Mouse (Mus musculus) WW6 (cell line): ENCODE measurements around the gene Fcrl6.
A peak's percentile ranks its signal among the peaks of the same experiment; 100 is the strongest.

Source experiments
- DNase-seq: peaks from one replicate; pipeline ENCODE4 v3.0.0-alpha.2; 2013; ENCODE audit warnings: low read depth, low spot score

Gene Fcrl6

GRCm38 (mm10) chr1:172614654-172615053 lies 12.3 kb upstream of the Fcrl6 start:
- DNase-seq, result no peak

DNA sequence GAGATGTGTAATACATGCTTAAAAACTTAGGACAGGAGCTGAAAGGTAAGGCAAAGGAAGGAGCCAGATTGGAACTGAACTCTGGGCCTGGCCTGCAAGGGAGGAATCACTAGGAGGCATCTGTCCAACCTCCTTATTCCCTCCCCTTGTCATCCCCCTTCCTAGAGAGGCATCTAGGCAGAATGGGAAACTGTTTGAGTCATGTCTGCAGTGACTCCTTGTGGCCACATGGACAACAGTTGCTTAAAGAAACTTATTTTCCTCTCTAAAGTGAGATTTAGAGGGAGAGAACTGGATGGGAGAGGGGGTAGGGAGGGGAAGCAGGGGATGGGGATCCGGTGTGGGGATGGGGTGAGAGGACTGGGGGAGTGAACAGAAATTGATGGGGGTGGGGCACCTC lies 10.4 kb upstream of the Fcrl6 start:
- DNase-seq, result no peak

- DNase-seq, result no peak
Observed at GRCm38 (mm10) chr1:172611304-172611703, 9.0 kb upstream of the Fcrl6 start.

- peak; percentile 9 for DNase-seq
Observed at GRCm38 (mm10) chr1:172594495-172594894, 7.9 kb downstream of the Fcrl6 start.

- DNase-seq, result no peak
Observed at GRCm38 (mm10) chr1:172593956-172594355, 8.4 kb downstream of the Fcrl6 start.

DNA sequence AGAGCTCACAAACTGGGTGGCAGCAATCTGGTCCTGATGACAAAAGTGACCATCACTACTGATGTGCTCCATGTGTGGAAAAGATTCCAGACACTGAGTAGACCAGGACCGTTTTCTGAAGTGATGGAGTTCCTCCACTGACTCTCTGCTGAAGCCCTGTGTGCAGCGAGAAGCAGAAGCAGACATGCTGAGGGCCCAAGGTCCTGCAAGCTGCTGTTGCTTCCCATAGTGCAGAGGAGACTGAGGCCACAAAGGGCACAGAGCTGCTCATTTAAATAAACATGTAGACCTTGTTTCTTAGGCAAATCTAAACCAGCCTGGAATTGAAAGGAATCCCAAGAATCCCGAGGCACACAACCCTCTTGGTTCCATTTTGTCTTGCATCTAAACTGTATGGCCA lies 9.0 kb downstream of the Fcrl6 start:
- DNase-seq, result no peak

GRCm38 (mm10) chr1:172590385-172590784 lies 12.0 kb downstream of the Fcrl6 start, which contains the start of gene Slamf8:
Gene Slamf8 (minus strand): TSS chr1:172590568.
- no peak for DNase-seq

GRCm38 (mm10) chr1:172585612-172586567 lies 16.5 kb downstream of the Fcrl6 start:
- no peak for DNase-seq

DNA sequence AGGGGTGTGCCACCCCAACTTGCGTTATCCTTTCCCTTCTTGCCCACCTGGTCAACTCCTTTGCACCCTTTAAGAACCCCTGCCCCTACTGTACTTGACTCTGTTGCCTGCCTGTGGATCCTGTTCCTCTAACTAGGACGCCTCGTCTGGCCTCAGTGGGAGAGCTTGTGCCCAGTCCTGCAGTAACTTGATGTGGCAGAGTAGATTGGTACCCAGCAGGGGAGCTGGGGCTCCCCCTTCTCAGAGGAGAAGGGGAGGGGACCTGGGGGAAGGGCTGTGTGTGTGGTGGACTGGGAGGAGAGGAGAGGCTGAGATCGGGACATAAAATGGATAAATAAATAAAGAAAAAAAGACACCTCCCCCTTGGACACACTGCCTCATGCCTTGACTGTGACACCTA lies 17.3 kb downstream of the Fcrl6 start:
- DNase-seq, result no peak

DNA sequence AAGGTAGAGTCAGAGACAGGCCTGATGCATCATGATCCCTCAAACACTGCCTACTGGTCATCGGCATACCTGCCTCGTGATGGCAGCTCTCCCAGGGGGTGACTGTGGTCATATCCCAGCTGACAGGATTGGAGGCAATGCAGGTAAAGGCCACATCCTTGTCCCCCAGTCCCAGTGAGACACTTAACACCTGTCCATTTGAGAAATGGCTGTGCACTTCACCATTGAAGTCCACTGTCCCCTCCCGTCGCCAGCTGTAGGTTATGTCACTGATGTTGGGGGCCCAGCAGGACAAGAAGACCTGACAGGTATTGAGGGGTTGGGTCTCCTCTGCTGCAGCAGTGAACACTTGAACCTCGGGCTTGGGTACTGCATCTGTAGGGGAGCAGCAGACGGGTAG lies 18.1 kb downstream of the Fcrl6 start:
- no peak for DNase-seq

- no peak for DNase-seq
Observed at GRCm38 (mm10) chr1:172582436-172582835, 19.9 kb downstream of the Fcrl6 start.

- DNase-seq, result no peak
Observed at GRCm38 (mm10) chr1:172580116-172580515, 22.2 kb downstream of the Fcrl6 start.

GRCm38 (mm10) chr1:172567758-172568157 lies 34.6 kb downstream of the Fcrl6 start:
- DNase-seq, result no peak

DNA sequence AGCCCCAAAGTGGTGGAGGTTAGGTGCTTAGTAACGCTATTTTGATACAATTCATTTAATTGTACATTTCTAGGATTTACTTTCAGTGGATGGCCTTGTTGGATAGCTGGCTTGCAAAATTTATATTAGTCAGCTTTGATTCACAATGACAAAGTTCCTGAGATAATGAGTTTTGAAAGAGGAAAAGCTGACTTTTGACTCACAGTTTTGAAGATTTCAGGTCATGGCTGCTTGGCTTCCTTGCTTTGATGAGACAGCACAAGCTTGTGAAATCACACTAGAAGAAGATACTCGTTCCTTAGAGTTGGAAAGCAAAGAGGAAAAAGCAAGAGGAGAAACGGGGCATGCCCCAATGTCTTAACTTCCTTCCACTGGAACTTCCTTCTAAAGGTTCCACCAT lies 36.2 kb downstream of the Fcrl6 start:
- no peak for DNase-seq

GRCm38 (mm10) chr1:172563465-172563828 lies 38.9 kb downstream of the Fcrl6 start:
- no peak for DNase-seq

DNA sequence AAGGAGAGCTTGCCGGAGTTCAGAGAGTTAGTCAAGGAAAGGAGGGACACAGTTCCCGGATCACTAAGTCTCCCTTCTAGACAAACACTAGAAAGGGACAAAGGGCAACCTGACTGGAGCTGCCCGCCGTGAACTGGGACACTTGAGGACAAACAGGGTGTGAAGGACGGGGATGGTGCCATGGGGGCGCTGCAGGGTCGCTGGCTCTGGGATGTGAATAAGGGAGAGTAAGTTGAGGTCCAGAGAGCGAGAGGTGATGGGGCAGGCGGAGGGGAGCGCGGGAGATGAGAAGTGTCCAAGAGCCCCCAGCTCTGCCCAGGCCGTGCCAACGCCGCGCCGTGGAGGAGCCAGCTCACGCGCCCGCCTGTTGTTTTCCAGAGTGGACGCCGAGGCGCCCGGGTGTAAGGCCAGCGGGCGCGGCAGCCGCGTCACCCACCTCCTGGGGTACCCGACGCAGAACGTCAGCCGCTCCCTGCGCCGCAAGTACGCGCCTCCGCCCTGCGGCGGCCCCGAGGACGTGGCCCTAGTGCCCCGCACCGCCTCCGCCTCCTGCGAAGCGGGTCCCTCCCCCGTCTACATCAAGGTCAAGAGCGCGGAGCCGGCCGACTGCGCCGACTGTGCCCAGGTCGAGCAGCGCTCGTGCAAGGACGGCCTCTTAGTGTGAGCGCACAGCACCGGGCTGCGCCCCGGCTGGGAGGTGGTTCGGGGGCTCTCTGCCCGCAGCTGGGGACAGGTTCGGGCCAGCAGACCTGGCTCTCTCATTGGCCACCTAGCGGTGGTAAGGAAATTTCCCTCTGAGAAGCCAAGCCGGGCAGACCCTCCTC lies 39.5 kb downstream of the Fcrl6 start:
- peak; percentile 57 for DNase-seq

DNA sequence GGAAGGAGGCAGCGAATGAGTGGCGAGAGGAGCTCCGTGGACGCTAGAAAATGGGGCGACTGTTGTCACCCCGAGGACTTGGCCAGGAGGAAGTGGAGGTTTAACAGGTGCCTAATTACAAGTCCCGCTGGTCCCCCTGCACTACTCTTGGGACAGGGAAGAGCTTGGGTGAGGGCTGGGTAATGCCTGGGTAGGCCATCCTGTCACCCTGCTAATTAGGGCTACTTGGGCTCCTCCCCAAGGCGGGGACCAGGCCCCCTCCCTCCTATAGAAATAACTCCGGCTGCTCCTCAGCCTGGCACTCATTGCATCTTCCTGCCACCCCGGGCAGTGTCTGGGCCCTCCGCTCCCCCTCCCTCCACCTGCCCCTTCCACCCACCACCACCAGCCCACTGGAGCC lies 46.7 kb downstream of the Fcrl6 start, which contains the start of gene Vsig8:
TSS of gene Vsig8 (plus strand) at position 301 of the 400 bp plus-strand sequence.
- DNase-seq, result no peak

GRCm38 (mm10) chr1:172552623-172553022 lies 49.7 kb downstream of the Fcrl6 start:
- DNase-seq, result no peak

DNA sequence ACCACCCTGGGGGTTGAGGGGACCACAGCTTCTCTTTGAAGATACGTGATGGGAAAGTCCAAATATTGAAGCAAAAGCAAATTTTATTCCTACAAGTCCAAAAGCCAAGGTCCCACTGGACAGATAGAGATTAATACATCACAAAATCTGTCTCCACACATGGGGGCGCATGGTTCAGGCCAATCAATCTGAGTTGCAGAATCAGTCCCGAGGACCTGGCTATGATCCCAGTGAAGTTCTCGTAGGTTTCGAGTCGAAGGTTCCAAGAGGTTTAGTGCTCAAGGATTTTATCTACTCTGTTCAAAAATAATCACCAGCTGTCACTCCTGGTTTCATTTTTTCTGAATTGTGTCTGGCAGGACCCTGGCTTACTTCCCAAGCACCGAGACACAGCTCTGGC lies 51.3 kb downstream of the Fcrl6 start:
- DNase-seq, result no peak

DNA sequence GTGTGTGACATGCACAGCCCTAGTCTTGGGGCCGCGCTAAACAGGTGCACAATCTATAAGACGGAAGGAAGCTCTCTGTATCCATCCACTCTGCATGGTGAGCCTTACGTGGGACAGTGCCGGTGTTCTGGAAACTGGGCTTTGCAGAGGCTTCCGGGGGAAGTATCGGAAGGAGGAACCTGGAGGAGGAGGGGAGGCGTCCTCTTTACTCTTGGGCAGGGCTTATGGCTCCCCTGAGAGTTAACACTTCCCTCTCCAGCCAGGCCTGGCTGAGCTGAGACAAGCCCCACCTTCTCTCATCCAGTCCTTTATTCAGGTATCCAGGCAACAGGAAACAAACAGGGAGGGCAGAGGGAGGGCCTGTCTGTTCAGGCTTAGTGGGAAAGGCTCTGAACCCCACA lies 51.8 kb downstream of the Fcrl6 start:
- peak; percentile 79 for DNase-seq

DNA sequence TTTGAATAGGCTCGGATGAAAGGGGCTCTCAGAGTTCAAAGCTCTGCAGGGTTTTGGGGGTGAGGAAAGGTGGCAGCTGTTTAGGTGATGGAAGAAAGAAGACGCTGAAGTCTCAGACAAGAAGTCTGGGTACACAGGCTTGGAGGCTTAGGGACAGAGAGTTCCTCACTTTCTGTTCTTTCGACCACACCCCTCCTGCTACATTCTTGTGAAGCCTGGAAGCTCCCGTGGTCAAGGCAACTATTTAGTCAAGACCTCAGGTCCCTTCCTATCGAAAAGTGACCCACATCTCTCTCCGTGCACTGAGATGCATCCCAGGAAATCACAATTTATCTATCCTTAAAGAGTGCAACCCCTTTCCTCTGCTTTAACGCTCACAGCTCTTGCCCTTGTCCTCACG lies 52.6 kb downstream of the Fcrl6 start:
- DNase-seq, result no peak

DNA sequence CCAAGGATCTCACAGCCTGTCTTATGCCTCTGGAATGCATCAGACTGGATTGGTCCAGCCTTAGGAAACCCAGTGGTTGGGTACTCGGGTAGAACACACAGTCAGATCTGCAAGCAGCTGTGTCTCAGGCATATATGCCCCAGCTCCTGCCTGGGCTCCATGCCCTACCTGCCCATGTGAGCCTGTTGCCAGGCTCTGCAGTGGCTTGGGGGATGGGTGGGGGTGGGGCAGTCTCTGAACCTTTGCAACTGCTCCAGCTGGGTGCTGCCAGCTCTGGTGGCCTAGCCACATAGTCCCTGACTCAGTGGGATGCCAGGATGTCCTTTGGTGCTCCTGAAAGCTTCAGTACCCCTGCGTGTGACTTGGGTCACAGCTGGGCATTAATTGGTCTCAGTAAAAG lies 53.0 kb downstream of the Fcrl6 start:
- DNase-seq, result no peak

DNA sequence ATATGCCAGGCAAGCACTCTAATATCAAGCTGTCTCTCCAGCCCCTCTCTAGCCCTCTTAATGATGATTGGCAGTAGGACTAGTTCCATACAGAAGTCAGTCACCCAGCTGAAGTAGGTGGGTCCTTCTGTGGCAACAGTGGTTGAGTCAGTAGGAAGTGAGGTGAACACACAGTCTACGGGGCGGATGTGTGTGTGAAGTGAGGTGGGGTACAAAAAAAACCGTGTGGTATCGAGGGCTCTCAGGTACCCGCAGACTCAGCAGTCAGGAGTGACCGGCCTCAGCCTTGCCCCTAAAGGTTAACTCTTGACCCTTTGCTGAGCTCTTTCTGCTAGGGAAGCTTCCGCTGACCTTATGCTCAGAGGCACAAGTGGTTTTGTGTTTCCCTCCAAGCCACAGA lies 53.9 kb downstream of the Fcrl6 start:
- DNase-seq, result no peak
